Mouse (Mus musculus): Measurements from ENCODE around the gene Aplp2.

DNA sequence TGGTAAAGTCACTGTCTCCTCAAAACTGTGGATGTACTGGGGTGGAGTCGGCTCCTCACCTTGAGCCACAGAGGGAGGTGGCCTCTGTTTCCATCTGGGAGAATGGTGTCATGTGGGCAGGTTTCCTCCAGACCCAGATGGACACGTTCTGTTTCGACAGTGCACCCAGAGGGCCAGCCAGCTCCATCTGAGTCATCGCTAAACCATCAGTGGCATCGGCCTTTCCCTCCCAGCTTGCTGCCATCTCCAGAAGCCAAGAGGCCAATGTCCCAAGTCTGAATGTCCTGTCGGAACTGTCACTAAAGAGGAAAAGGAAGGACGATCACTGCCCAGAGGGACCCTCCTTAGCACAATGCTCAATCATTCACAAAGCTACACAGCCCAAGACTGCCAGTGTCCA lies 85.5 kb downstream of the Aplp2 start:
- TF ChIP-seq CTCF (IDR thresholded peaks at IDR 0.05; ENCODE audit: insufficient read depth, low read length) (no peak), POLR2A (IDR thresholded peaks at IDR 0.05; ENCODE audit: borderline replicate concordance, extremely low read depth, low read depth, low read length) (no peak)
